Mouse (Mus musculus): ENCODE measurements at regions not wholly inside any gene's neighbourhood (a gene's known extent, or its start where the extent isn't known, plus 50 kb on each side); places are given as distances from the start of the nearest gene placed in this dataset.
A peak's percentile ranks its signal among the peaks of the same experiment; 100 is the strongest.

DNA sequence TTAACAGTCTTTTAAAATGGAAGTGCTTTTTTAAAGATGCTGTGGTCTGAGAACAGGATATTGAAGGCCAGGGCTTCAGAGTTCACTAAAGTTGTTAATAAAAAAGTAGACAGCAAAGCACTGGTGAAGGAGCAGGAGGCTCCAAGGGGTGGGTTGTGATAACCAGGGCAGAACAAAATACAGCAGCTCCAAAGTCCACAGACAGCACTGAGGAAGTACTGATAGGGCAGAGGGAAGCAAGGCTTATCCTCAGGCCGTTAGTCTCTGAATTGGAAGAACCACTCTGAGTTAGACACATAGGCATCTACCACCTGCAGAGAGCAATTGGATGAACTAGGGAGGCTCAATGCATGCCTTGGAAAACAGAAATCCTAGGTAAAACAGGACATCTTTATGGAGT, 62.1 kb downstream of the P2ry1 start:
- DNase-seq (ENCODE audit: low read depth) = no peak

DNA sequence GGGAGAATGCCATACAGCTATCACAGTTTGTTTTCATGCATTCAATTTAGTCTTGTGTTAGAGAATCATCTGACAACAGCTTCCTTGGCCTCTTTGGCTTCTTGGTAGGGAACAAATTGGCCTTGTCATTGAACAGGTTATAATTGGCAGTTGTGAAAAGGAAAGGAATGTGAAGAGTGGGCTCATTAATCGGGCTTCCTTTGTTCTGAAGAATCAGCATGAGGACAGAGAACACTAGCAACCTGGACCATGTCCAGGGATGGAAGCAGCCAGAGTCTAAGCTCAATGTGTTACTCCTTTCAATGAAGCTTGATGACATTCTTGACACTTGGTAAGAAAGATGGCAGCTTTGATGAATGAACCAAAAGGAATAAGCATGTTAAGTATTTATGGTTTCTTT, 64.5 kb downstream of the P2ry1 start:
- no peak for DNase-seq (ENCODE audit: low read depth)

DNA sequence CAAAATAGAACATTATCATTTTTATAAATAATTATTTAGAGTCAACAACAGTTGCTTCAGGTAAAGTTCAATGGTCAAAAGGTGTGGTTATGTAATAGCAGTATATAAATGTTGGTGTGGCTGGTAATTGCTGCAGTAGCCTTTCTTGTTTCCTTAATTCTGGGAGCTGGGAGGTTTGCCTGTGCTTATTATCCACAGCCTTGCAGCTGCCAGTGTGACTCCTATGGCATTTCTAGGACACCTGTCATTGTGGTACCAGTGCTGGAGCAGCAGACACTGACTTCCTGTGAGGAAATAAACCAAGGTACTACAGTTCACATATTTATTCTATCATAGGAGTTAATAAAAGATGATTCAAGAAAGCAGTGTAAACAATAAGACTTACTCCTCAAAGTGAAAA, 65.6 kb downstream of the P2ry1 start:
- DNase-seq (ENCODE audit: low read depth) = no peak

DNA sequence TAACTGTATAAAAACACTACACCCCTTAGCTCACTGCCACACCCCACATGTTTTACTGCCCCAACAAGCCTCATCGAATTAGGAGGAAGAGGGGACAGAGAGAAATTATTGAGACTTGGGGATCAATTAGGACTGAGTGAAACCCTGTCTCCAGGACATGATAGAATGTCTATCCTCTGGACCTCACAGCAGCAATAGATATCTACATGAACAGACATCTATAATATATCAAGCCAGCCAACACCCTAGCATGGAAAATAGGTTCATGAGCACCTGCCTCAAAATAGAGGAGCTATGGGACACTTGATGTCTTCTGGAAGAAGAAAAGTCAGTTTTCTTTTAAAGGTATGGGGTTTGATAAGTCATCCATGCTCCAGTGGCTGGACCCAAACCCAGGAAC, 68.4 kb downstream of the P2ry1 start:
- DNase-seq (ENCODE audit: low read depth) = no peak

DNA sequence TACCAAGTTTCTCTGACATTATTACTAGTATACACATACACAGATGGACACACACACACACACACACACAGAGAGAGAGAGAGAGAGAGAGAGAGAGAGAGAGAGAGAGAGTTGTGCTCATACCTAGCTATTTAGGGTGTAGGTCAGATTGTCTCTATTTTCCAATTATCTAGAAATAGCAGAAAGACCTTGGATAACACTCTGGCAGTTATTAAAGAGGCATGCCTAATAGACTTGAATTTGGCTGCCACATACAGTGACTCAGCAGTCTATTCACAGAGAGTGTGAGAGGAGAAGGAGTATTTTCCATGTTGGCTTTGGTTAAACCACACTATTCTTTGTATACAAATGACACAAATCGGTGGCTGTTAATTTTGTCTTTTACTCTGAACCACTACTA, 69.7 kb downstream of the P2ry1 start:
- DNase-seq (ENCODE audit: low read depth) = peak; percentile 30

DNA sequence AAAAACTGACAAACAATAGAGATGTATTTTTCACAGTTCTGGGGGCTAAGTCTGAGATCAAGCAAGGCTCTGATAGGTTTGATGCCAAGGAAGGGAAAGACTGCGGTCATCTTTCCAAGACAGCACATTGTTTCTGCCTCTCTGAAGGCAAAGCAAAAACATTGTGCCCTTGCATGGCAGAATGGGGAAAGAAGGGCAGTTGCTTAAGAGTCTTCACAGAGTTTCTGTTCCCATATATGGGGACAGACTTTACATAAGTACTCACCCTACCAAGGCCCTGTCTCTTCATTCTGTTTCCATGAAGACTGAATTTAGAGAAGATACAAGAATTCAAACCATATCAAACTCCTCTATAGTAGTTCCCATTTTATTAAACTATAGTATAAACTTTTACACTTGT, 70.5 kb downstream of the P2ry1 start:
- DNase-seq (ENCODE audit: low read depth) = no peak

DNA sequence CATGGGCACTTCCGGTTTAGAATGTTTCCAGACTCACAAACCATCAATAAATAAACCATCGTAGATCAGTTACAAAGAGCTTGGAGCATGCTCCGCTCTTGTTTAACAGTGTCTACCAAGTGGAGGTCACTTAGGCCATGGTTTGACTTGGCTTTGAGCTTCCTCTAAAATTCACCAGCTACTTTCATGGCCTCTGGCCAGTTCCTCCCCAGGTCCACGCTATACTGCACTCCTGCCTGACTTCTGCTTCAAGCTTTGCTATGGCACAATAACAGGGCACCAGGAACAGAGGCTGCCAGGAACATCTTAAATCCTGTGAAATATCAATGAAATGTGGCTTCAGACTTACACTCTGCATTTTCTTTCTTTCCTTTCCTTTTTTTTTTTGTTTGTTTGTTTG, 71.2 kb downstream of the P2ry1 start:
- DNase-seq (ENCODE audit: low read depth) = no peak

DNA sequence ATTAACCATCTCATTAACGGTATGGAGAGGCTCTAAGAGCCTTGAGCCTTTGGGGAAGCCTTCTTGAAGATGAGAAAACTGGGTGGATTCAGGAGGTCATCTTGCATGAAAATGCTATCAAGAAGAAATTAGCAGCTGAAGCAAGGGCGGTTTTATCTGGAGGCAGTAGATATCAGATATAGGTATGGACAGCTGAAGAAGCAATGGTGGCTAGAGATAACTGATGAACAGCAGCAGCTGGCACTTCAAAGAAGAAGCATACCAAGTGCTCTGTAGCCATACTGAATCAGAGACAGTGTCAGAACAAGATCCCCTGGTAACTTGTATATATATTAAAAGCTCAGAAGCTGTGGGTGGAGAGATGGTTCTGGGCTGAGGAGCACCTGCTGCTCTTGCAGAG, 73.2 kb downstream of the P2ry1 start:
- DNase-seq (ENCODE audit: low read depth) = no peak

DNA sequence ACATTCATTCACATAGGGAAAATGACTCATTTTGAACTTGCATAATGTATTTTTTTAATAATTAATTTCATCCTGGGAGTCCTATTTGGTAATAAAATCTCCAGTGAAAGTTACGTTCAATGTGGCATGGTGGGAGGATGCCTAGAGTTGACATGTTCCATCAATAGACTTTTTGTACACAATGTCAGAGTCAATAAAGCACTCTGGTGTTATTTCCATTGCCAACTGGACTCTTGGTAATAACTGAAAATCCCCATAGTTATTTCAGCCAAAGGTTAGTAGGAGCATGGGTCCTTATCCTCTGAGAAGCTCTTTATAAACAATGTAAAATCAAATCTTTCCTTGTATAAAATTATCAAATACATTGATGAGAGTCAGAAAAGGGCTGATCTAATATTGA, 87.3 kb downstream of the P2ry1 start:
- DNase-seq (ENCODE audit: low read depth) = no peak

DNA sequence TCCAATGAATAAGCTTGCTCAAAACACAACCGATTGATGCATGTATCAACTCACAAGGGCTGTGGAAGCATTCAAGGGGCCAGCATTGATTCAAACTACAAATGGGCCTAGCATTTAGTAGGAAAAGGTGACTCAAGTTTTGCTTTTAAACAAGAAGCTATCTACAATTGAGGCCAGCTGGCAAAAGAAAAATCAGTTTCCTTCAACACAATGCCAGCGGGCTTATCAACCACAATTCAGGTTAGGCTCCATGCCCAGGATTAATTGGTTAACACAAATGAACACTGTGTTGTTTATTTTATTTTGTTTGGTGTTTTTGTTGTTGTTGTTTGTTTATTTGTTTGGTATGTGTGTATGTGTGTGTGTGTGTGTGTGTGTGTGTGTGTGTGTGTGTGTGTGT, 89.4 kb downstream of the P2ry1 start:
- no peak for DNase-seq (ENCODE audit: low read depth)

DNA sequence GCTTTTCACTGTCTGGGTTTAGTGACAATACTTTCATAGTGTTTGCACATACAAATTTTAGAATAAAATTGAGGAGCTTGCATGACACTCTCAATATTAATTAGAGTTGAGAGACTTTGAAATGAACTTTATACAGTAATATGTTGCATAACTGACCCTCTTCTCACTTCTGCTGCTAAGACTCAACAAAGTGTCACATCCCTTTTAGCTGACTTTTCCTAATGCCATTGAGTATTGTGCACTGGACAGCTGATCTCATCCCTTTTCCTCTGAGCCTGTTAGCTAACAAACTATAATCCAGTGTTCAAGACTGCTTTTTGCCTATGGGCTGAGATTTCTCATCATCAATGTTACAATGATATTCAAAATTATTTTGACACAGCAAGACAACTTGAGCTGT, 113.8 kb downstream of the P2ry1 start:
- DNase-seq (ENCODE audit: low read depth) = no peak

DNA sequence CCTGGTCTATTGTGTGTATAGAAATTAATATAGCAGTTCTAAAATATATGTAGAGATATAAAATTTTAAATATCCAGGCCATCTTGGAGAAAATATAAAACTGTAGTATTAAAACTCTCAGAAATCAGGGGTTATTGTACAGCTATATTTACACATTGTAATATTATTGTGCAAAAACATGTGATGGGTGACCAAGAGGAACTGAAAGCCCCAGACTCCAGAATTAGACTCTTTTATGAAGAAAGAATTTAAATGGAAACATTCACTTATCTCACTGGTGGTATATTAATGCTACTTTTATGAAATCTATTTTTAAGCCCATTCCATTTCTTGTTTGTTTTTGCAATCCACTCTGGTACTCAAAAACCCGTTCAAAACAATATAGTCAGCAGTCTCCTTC, 130.5 kb downstream of the P2ry1 start:
- DNase-seq (ENCODE audit: low read depth) = no peak

DNA sequence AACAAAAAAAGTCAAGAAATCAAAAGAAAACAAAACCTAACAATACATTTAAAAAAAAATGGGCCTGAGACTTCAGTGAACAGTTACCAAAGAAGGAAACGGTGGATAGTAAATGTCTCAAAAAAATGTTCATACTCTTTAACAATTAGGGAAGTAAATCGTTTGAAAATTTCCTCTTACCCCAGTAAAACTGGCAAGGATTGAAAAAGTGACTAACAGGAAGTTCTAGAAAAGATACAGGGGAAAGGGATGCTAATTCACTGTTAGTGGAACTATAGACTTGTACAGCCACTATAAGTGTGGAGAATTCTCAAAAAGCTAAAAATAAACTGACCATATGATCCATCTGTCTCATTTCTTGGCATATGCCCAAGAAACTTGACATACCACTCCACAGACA, 151.5 kb downstream of the P2ry1 start:
- DNase-seq (ENCODE audit: low read depth) = no peak

DNA sequence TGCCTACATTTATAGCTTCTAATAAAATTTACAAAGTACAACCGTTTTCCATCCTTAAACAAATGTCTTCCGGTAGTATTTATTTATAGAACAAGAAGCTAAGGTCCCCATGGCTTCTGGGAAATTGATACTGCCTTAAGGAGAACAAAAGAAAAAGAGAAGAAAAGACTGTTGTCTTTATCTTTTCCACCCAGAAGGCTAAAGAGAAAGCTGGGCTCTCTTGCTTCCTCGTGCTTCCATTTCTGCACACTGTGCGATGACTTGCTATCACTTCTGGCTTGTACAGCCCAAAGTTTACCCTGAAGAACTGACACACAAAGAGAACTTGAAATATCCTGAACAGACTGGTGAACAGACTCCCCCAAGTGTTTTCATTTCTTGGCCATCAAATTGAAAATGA, 157.2 kb downstream of the P2ry1 start:
- DNase-seq (ENCODE audit: low read depth) = no peak

DNA sequence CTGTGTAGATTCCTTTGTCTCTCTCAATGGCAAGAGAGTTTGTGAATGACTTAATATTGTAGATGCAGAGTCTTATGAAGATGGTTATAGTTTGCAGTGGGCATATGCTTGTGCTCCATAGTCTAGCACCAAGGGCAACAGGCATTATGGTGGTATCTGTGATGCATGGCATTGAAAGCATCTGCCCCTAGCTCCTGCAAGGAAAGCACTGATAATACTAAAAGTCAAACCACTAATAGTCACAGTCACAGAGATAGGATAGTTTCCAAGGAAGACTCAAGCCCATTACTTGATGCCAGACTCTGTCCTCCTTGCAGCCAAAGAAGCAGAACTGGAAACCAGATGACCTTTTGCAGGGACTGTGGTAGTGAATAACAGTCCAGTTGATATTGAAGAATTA, 158.8 kb downstream of the P2ry1 start:
- no peak for DNase-seq (ENCODE audit: low read depth)

DNA sequence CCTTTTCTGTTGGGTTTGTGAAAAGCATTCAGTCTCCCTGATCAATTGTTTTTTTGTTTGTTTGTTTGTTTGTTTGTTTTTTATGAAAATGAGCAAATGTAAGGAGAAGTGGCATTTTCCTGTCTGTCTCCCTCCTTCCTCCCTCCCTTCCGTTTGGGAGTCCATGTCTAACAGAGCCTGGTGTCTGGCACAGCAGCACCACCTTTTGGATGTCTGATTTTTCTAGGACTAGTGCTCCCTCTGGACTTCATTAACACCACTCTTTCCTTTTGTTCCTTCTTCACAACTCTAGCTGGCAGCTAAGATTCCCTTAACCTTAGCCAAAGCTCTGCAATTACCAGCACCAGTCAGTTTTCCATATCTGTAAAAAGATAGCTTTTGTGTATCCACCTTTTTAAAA, 175.6 kb upstream of the Rap2b start:
- peak; percentile 22 for DNase-seq (ENCODE audit: low read depth)

DNA sequence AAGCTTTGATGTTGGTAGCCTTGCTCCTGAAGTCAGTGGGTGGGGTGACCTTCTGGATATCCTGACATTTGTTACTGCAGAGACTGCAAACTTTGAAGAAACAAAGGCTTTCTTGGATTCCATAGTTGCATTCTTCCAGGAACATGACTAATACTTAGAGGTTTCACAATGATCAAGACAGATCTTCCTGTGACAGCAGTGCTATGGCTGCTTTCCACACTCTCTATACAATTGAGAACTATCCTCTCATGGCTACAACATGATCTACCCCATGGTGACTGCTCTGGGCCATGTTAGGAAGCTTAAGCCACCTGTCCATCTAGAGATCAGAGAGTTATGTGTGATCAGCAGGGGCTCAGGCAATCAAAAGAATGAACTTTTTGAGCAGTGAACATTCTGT, 172.8 kb upstream of the Rap2b start:
- peak; percentile 20 for DNase-seq (ENCODE audit: low read depth)

DNA sequence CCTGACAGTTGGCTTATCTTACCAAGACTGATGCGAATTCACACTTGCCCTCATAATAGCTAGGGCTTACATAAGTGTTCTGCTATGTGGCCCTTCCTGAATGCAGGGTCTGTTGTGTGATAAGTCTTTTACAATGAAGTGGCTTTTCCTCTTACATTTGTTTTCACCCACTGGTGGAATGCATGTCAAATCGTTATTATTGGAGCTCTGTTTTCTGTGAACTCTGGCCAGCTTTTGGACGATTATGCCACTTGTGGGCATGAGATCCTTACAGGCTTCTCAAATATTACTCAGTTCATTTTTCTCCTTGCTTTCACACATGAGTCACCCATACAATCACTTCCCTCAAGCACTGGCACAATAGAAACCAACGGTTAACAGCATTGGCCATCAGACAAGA, 144.9 kb upstream of the Rap2b start:
- DNase-seq (ENCODE audit: low read depth) = peak; percentile 65

DNA sequence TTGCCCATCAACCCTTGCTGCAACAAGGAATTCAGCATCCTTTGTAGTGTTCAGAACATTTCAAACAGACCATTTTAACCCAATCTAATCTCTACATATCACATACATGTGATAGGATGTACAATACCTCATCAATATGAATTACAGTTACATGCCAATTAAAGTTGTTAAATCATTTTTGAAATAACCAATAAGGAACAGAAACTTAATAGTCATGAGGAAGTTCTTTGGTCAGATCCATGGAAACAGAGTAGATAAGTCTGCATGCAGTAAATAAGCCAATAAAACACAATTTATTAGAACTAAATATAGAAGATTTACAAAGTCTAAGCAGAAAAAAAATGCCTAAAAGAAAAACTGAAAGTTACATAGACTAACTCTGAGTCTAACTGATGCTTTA, 136.9 kb upstream of the Rap2b start:
- DNase-seq (ENCODE audit: low read depth) = no peak

DNA sequence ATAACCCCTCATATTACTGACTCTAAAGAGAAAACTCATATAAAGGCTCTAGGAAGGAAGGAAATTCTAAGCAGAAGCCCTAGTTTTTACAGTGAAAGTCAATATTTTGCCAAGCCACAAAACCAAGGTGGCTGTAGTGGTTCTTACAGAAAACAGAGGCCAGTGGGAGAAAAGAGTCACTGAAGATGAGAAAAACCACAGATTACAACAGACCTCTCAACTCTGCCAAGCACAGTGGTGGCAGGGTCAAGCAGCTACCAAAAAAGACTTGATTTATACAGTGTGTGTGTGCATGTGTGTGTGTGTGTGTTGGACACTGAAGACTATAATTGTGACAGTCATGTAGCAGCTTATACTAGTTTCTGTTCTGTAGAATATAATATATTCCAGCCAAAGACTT, 136.4 kb upstream of the Rap2b start:
- peak; percentile 32 for DNase-seq (ENCODE audit: low read depth)

DNA sequence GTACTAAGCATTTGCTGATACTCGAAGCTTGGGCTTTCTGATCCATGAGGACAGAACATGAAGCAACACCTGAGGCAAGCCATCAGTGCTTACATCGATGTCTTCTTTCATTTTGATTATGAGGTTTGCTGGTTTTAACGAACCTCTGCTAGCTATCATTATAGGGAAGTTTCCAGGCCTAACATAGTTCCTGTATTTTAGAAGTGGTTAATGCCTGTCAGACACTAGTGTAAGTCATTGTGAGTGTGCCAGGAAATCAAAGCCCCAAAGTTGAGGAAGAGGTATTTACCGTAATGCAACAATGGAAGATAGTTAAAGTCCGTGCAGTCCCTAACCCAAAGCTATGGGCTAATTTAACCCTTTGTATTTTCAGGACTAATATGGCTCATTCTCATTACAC, 120.1 kb upstream of the Rap2b start:
- DNase-seq (ENCODE audit: low read depth) = no peak

DNA sequence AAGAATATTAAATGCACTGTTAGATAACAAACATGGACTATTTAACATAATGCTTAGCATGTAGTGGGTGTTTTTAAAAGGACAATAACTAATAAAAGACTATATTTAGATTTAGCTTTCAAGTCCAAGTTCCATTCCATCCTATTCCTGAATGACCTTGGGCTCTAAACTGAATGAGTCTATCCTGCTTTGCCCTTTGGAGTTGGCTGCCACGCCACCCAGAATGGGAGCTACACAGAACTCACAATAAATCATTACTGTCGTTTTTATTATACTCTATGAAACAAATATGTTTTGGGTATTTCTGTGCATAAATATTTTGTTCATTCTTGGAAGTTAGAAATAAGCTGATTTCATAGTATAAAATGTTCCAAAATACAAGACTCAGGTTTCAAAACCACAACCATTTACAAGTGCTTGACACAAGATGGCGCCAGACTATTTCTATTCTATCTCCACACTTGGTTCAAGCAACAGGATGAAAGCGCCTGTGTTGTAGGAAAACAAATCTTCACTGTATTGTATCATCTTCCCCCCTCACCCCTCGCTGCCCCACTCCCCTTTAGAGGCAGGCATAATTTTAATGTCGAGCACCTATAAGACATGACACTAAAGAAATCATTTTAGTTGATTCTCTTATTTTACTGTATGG, 117.4 kb upstream of the Rap2b start:
- DNase-seq (ENCODE audit: low read depth) = peak; percentile 22

DNA sequence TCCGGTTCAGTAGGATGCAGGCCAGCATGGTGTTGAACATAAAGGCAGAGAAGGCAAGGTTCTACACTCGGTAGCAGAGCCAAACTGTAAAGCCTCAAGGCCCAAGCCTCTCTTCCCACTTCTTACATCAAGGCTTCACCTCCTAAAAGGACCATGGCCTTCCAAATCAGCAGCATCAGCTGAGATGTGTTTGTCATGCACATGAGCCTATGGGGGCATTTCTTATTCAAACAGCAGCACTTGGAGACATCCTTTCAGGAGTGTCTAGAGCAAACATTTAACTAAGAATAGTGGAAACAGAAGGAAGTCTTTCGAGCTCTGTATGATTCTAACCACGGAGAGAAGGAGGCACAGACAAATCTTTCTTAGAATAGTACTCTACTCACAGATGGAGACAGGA, 115.0 kb upstream of the Rap2b start:
- DNase-seq (ENCODE audit: low read depth) = no peak

DNA sequence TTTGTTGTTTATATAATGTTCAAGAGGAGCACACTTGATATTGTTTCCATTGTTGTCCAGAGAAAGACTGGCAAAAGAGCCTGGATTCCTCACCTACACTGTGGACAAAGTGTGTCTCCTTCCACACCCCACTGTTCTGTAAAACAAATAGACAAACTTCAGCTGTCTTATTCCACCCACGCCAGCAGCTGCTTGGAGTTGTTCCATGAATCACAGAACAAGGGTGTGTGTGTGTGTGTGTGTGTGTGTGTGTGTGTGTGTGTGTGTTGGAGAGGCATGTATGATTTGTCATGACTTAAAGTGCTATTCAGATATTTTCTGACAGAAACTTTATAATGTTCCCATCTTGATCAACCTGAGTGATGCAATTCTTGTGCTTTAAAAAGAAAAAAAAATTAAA, 114.1 kb upstream of the Rap2b start:
- DNase-seq (ENCODE audit: low read depth) = no peak

DNA sequence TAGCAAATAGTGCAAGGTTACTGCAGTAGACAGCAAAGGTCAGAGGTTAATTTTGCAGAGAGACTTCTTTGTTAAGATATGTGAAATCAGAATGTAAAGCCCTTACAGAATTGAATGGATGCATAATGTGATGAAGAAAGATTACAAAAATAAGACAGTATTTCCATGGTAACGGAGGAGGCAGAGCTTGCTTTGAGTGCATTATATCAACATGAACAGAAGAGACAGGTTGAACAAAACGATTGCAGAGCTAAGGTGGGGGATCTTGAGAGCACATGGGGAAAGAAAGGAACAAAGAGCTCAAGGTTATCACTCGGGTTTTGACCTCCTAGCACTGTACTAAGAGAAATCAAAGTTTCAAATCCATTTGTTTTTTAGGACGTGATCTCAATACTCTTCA, 106.2 kb upstream of the Rap2b start:
- DNase-seq (ENCODE audit: low read depth) = no peak
